Mouse (Mus musculus) stomach, postnatal 0 days (tissue): ENCODE measurements around the gene Trappc6a. TPM values are rescaled to one million over a fixed set of nuclear protein-coding genes. Genes with fewer than 3 reads are reported as not detected.

Experiments used
- ATAC-seq: fragments of 200-750 bp; cut with Nextera tagmentation; 2 replicates; pipeline ENCODE4 v1.8.0; 2017; ENCODE audit not compliant: low FRiP score, low TSS enrichment
- DNase-seq: peaks from one replicate; pipeline ENCODE4 v3.0.0-alpha.2; 2016; ENCODE audit warnings: low spot score
- H3K27ac ChIP-seq: fragments of 300-500 bp; sonication (generic); replicated peaks from 2 replicates; pipeline ENCODE4 v1.5.1; 2014; ENCODE audit warnings: mild to moderate bottlenecking, control low read depth
- H3K27me3 ChIP-seq: fragments of 300-500 bp; sonication (generic); 2 replicates; pipeline ENCODE4 v1.6.1; 2014; ENCODE audit warnings: low read length; ENCODE audit not compliant: control insufficient read depth, insufficient read depth
- H3K36me3 ChIP-seq: fragments of 300-500 bp; sonication (generic); 2 replicates; pipeline ENCODE4 v1.6.1; 2014; ENCODE audit warnings: low read length, mixed read lengths; ENCODE audit not compliant: control insufficient read depth, insufficient read depth
- H3K4me1 ChIP-seq: fragments of 300-500 bp; sonication (generic); replicated peaks from 2 replicates; pipeline ENCODE4 v1.6.1; 2014; ENCODE audit warnings: antibody characterized with exemption; ENCODE audit not compliant: control insufficient read depth, insufficient read depth
- H3K4me2 ChIP-seq: fragments of 300-500 bp; sonication (generic); replicated peaks from 2 replicates; pipeline ENCODE4 v1.6.1; 2014; ENCODE audit warnings: low read depth, mild to moderate bottlenecking, control low read depth, moderate library complexity
- H3K4me3 ChIP-seq: fragments of 300-500 bp; sonication (generic); 2 replicates; pipeline ENCODE4 v1.5.1; 2014; ENCODE audit warnings: low read depth, low read length, control low read depth
- H3K9ac ChIP-seq: fragments of 300-500 bp; sonication (generic); 2 replicates; pipeline ENCODE4 v1.6.1; 2014; ENCODE audit warnings: mild to moderate bottlenecking, low read length, control low read depth, mixed read lengths
- H3K9me3 ChIP-seq: fragments of 300-500 bp; sonication (generic); 2 replicates; pipeline ENCODE4 v1.6.1; 2016; ENCODE audit warnings: low read length; ENCODE audit not compliant: control insufficient read depth
- CTCF ChIP-seq: IDR thresholded peaks from 2 replicates; pipeline ENCODE4 v1.5.1; 2016; ENCODE audit warnings: antibody characterized with exemption, low read depth, mild to moderate bottlenecking, moderate library complexity
- EP300 ChIP-seq: optimal IDR thresholded peaks from 2 replicates; pipeline ENCODE3; 2016; ENCODE audit warnings: antibody characterized with exemption
- WGBS: fragments of 180-500 bp; shearing (Covaris S2); extraction: QIAGEN DNeasy Blood & Tissue Kit; methylation state at CpG from one replicate; pipeline ENCODE4 v1.1.7; 2014; 5-methylcytosine and 5-hydroxymethylcytosine counted together
- polyA plus RNA-seq: library from polyadenylated mRNA; unstranded; fragments of >200 nt; fragmentation: Nextera tagmentation; extraction: Ambion mirVana; gene quantifications from 2 replicates; pipeline ENCODE4 v1.2.1, GENCODE M21; 2015

Gene Trappc6a
- polyA plus RNA-seq, result 113 and 123 TPM in 2 replicates

DNA sequence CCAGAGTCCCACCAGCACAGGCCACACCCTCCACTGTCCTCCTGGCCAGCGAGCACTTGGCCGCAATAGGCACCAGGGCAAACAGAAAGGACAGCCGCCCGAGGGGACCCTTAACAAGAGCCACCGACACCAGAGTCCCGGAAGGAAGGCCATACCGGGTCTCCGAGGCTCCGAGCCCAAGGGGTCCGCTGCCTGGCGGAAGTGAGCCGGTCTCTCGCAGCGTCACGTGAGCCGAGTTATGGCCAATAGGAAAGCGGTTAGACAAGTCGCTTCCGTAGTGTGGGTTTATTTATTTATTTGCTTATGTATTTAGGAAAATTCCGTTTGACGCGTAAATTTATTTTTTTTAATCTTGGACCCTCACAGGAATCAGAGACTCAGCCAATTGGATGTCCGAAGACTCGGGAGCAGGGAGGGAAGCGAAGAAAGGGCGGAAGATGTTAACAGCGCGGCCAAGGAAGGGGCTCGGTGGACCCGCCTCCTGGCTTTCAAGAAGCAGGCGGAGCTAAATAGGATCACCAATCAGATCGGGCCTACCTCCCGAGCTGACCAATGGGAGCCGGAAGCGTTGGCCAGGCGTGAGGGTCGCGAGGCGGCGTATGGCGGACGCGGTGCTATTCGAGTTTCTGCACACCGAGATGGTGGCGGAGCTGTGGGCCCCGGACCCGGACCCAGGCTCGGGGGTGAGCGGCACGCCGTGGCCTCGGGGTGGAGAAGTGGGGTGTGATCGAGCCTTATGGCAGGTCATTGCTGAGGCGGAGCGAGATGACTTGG is at the start of gene Trappc6a, which contains the start of gene Bloc1s3:
Gene Trappc6a (plus strand): TSS at position 246 of the 774 bp plus-strand sequence.
Gene Bloc1s3 (minus strand): TSS at position 218 of the 774 bp plus-strand sequence.
- DNase-seq (peak; percentile 91), ATAC-seq (peak; percentile 93)
- Histone ChIP-seq H3K9ac (peak within 1 kb of the TSS; percentile 74), H3K4me3 (peak within 1 kb of the TSS; percentile 70), H3K4me1 (peaks cover 5% of the 10 kb centered on the region; the same call in 1 of the 2 replicates), H3K27ac (peak within 1 kb of the TSS; percentile 74), H3K36me3 (no peaks in the 10 kb centered on the region), H3K9me3 (no peaks in the 10 kb centered on the region), H3K4me2 (peak within 1 kb of the TSS; percentile 80), H3K27me3 (no peaks in the 10 kb centered on the region)
- WGBS, result under 1% methylated on average over 56 of the region's 56 CpGs
- TF ChIP-seq EP300, result no peak
- peak; percentile 23; the same call in 1 of the 2 replicates for TF ChIP-seq CTCF

- no peaks in the 10 kb centered on the region for H3K27me3 ChIP-seq
- H3K27ac ChIP-seq, result peak within 1 kb of the TSS; percentile 81
- H3K4me2 ChIP-seq, result peak within 1 kb of the TSS; percentile 96
- peak within 1 kb of the TSS; percentile 78 for H3K4me3 ChIP-seq
- H3K9ac ChIP-seq, result peak within 1 kb of the TSS; percentile 93
- H3K4me1 ChIP-seq, result 0 out of 2 replicates have a peak, but pooled peaks cover 4% of the 10 kb centered on the region
- H3K9me3 ChIP-seq, result no peaks in the 10 kb centered on the region
- ATAC-seq, result peak; percentile 88
- no peaks in the 10 kb centered on the region for H3K36me3 ChIP-seq
- under 1% methylated on average over 18 of the region's 42 CpGs for WGBS
- TF ChIP-seq CTCF (no peak), EP300 (no peak)
- peak; percentile 88 for DNase-seq
These were observed 49.5 kb upstream of the Trappc6a start, which contains the start of gene Mark4 for GRCm38 (mm10) chr7:19458591-19459111. Mark4 (minus strand) TSS chr7:19458821.

- DNase-seq (no peak), ATAC-seq (no peak)
- H3K36me3 ChIP-seq, result no peaks in the 10 kb centered on the region
- H3K4me1 ChIP-seq, result 0 out of 2 replicates have a peak, but pooled peaks cover 4% of the 10 kb centered on the region
- WGBS, result 17% methylated on average over 6 of the region's 6 CpGs
- no peak for TF ChIP-seq CTCF
- no peak for TF ChIP-seq EP300
- no peaks in the 10 kb centered on the region for H3K9me3 ChIP-seq
- peak overlapping the region; percentile 78 for H3K4me3 ChIP-seq
- H3K9ac ChIP-seq, result peak overlapping the region; percentile 57
- peak overlapping the region; percentile 81 for H3K27ac ChIP-seq
- H3K4me2 ChIP-seq, result peak overlapping the region; percentile 96
- no peaks in the 10 kb centered on the region for H3K27me3 ChIP-seq
These were observed 48.9 kb upstream of the Trappc6a start for GRCm38 (mm10) chr7:19459144-19459870.

DNA sequence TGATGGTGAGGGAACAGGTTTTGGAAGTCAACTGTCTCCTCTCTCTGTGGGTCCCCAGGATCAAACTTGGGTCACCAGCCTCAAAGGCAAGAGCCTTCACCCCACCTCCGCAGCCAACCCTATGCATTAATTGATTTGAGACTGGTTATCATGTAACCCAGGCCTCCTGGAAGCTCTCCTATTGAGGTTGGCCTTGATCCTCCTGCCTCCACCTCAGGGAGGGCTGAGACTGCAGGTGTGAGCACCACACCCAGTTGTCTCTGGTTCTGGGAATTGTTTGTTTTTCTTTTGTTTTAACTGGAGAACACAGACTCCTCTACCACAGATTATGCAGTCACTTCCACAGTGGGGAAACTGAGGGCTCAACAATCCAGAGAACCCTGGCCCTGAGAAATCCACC is 47.7 kb upstream of the Trappc6a start:
- H3K36me3 ChIP-seq, result no peaks in the 10 kb centered on the region
- H3K4me1 ChIP-seq, result 0 out of 2 replicates have a peak, but pooled peaks cover 4% of the 10 kb centered on the region
- no peaks in the 10 kb centered on the region for H3K27me3 ChIP-seq
- no peak overlapping the region for H3K4me2 ChIP-seq
- DNase-seq, result no peak
- WGBS, result 61% methylated on average over 1 of the region's 1 CpGs
- ATAC-seq, result no peak
- no peak for TF ChIP-seq EP300
- no peak for TF ChIP-seq CTCF
- H3K9ac ChIP-seq, result no peak overlapping the region
- no peak overlapping the region for H3K4me3 ChIP-seq
- no peaks in the 10 kb centered on the region for H3K9me3 ChIP-seq
- no peak overlapping the region for H3K27ac ChIP-seq

DNA sequence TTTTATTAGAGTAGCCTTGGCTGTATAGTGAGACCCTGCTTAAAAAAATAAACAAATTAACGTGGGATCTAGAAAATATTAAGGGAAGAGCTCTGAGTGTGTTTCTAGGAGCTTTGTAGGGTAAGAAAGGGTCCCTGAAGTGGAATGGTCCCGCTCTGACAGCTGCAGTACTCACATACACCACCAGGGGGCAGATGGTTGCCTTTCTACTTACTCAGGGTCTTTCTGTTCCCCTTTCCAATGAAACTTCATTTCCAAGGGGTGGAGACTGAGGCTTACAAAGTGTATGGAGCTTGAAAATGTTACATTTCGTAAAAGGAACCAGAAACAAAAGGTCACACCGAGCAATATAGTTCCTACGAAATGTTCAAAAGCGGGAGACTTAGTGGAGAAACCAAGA is 46.7 kb upstream of the Trappc6a start:
- 9% methylated on average over 6 of the region's 6 CpGs for WGBS

More for the DNA sequence above, 46.7 kb upstream of the Trappc6a start:
- no peak overlapping the region for H3K27ac ChIP-seq
- no peaks in the 10 kb centered on the region for H3K9me3 ChIP-seq
- 0 out of 2 replicates have a peak, but pooled peaks cover 4% of the 10 kb centered on the region for H3K4me1 ChIP-seq
- no peak overlapping the region for H3K4me2 ChIP-seq
- DNase-seq, result peak; percentile 74
- no peak overlapping the region for H3K4me3 ChIP-seq
- no peak overlapping the region for H3K9ac ChIP-seq
- H3K36me3 ChIP-seq, result no peaks in the 10 kb centered on the region
- TF ChIP-seq CTCF (peak; percentile 95), EP300 (no peak)
- H3K27me3 ChIP-seq, result no peaks in the 10 kb centered on the region
- no peak for ATAC-seq
